Mouse (Mus musculus): ENCODE data around the gene Pet100.

- TF ChIP-seq POLR2A (IDR thresholded peaks at IDR 0.05; ENCODE audit: control insufficient read depth, low read depth, low read length): no peak
- TF ChIP-seq CTCF (IDR thresholded peaks at IDR 0.05; ENCODE audit: control insufficient read depth, insufficient read depth, insufficient replicate concordance, low read depth, low read length): no peak
These were observed 35.5 kb downstream of the Pet100 start for GRCm38 (mm10) chr8:3656725-3657381.

All from testis, adult 2 months (tissue).